Mouse (Mus musculus) effector memory CD4-positive, alpha-beta T cell, adult 7 months (primary cell): ENCODE results near the gene Fcna. TPM values are rescaled to one million over a fixed set of nuclear protein-coding genes. Genes with fewer than 3 reads are reported as not detected.

ENCODE experiments used
- polyA plus RNA-seq: library from polyadenylated mRNA; unstranded; fragments of 100-300 nt; shearing (Covaris generic); gene quantifications from one replicate; pipeline ENCODE4 v1.2.1, GENCODE M21; 2017

Fcna gene
- polyA plus RNA-seq = not detected

DNA sequence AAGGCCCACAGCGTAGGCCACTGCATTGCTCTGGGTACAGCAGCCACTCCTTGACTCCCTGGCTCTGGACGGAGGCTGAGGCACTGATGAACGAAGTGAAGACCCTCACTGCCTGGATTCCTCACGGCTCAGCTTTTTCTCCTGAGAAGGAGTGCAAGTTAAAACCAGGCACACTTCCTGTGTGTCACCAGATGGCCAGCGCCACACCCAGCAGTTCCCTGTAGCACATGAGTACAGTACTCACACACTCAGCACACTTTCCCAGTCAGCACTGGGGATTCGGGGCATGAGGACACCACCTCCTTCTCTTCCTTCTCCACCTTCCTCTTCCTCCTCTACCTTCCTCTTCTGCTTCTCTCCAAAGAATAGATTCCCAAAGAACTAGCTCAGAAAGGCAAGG is at the start of gene Fcna:
TSS of gene Fcna (minus strand) at position 220 of the 400 bp plus-strand sequence.

DNA sequence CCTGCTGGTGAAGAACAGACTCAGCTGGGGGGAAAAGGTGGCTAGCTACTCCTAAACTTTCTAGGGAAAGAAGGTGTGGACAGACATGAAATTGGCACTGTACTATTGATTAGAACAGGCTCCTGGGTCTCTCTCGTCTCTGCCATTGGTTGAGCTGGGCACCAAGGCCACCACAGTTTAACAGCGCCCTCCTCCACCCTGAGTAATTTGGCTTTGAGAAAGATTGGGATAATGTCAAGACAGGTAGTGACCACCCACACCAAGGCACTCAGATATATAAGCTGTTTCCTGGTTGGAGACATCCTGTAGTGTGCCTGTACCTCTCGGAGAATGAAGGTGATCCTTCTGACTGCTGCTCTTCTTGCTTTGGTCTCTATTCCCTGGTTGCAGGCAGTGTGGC is 48.7 kb upstream of the Fcna start, which contains the start of gene Lcn6:
TSS of gene Lcn6 (plus strand) at position 301 of the 400 bp plus-strand sequence.

GRCm38 (mm10) chr2:25657652-25658051 is 29.8 kb upstream of the Fcna start, which contains the start of gene Lcn5:
TSS of gene Lcn5 (plus strand) at chr2:25657952.

GRCm38 (mm10) chr2:25652902-25653301 is 25.1 kb upstream of the Fcna start, which contains the start of gene Lcn8:
TSS of gene Lcn8 (plus strand) at chr2:25653120.

DNA sequence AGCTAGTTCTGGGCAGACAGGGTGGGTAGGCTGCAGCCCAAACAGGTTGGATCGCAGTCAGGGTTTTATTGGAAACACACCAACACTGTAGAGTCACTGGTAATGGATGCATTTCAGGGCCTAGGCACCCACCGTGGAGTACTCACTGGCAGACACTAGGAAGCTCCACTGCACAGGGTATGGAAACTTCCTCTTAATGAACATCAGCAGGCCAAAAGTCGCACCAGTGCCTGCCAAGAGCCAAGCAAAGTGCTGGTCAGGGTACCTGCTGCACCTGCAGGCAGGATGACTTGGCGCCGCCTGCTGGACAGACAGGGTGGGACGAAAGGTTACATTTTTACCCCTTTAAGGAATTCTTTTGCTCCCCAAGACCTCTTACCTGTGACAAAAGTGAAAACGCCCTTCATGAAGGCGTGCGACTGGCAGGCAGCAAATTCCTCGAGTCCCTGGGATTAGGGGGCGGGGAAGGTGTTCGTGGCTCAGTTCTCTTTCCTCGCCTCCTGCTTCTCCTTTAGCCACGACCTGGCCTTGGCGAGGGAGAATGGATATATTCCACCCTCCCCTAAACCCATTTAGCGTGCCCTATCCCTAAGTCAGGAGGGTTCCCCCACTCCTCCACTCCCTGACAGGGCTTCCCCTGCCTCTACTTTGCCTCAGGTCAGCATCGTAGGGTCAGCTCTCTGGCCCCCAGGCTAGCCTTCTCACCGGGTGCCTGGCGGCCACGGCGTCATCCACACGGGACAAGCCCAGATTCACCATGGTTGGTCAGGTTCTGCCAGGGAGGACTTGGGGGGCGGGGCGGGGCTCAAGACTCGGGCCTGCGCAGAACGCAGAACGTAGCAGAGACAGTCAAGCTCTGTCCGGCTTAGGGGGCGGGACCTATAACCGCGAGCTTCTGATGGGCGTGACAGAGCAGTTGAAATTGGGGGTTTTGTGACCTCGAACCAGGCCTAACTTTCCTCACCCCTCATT is 6.3 kb downstream of the Fcna start, which contains the start of gene Tmem141:
TSS of gene Tmem141 (minus strand) at position 777 of the 972 bp plus-strand sequence.

DNA sequence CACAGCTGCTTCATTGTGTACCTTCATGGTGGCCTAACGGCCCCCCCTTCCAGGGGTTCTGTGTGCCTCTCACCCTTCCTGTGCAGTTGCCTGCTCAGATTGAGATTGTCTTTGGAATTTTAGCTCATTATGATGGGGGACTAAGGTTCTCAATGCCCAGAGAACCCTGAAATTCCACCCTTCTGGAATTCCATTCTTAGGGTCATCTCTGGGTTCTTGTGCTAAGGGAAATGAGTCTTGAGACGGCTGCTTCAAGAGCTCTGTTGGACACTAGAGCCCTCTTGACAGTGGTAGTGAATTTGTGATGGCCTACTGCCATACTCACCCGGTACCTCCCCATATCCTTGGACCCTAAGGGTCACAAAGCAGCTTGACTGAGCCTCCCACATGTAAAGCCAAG is 10.3 kb downstream of the Fcna start, which contains the start of gene Ccdc183:
TSS of gene Ccdc183 (minus strand) at position 101 of the 400 bp plus-strand sequence.

GRCm38 (mm10) chr2:25607761-25608622 is 19.8 kb downstream of the Fcna start, which contains the start of gene Rabl6:
TSS of gene Rabl6 (minus strand) at chr2:25608521.

DNA sequence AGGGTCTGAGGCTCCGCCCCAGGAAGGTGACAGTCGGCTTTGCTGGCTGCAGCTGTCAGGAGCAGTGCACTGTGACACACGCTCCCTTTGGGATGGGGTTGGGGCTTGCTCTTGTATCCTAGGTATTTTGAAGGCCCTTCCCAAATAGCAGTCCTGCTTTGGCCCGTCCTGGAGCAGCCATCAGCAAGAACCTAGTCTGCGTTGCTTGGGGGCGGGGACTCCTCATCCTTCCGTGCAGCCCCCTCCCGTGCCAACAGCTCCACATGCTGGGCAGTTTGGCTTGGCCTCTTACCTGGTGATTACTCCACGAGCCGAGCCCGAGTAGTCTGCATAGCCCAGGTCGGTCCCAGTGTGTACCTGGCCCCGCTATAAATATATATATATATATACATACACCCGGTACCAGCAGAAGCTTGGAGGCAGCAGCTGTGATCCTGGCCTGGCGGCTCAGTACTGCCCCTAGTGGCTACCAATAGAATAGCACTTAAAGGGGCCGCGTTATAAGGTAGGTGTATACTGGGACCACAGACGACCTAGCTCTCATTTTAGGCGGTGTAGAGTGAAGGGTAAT is 46.5 kb downstream of the Fcna start, which contains the start of gene Ajm1:
TSS of gene Ajm1 (minus strand) at position 464 of the 571 bp plus-strand sequence.

Other genes starting within 250 kb of the Fcna start
- not detected for gene Entpd2, start 232.2 kb downstream of the Fcna start, polyA plus RNA-seq
- 2.1 TPM for gene Npdc1, start 228.7 kb downstream of the Fcna start, polyA plus RNA-seq
- 0.26 TPM for gene Fut7, start 204.8 kb downstream of the Fcna start, polyA plus RNA-seq
- 51.3 TPM for gene Abca2, start 199.3 kb downstream of the Fcna start, polyA plus RNA-seq
- gene Clic3, start 171.2 kb downstream of the Fcna start, polyA plus RNA-seq = 1.0 TPM
- gene Paxx, start 166.9 kb downstream of the Fcna start, polyA plus RNA-seq = 50.2 TPM
- not detected for gene Ptgds, start 158.0 kb downstream of the Fcna start, polyA plus RNA-seq
- gene Lcn12, start 134.1 kb downstream of the Fcna start, polyA plus RNA-seq = not detected
- 71.7 TPM for gene Fbxw5, start 127.3 kb downstream of the Fcna start, polyA plus RNA-seq
- 4.6 TPM for gene C8g, start 126.3 kb downstream of the Fcna start, polyA plus RNA-seq
- 81.5 TPM for gene Traf2, start 81.1 kb downstream of the Fcna start, polyA plus RNA-seq
- gene Edf1, start 70.2 kb downstream of the Fcna start, polyA plus RNA-seq = 237 TPM
- gene Mamdc4, start 53.2 kb downstream of the Fcna start, polyA plus RNA-seq = 1.4 TPM
- 49.8 TPM for gene Phpt1, start 52.8 kb downstream of the Fcna start, polyA plus RNA-seq
- 1.1 TPM for gene Ajm1, start 46.3 kb downstream of the Fcna start, polyA plus RNA-seq
- gene Rabl6, start 19.5 kb downstream of the Fcna start, polyA plus RNA-seq = 33.1 TPM
- 0.22 TPM for gene Ccdc183, start 10.4 kb downstream of the Fcna start, polyA plus RNA-seq
- gene Tmem141, start 6.0 kb downstream of the Fcna start, polyA plus RNA-seq = 4.9 TPM
- gene Lcn8, start 25.1 kb upstream of the Fcna start, polyA plus RNA-seq = not detected
- not detected for gene Lcn5, start 29.9 kb upstream of the Fcna start, polyA plus RNA-seq
- not detected for gene Lcn6, start 48.8 kb upstream of the Fcna start, polyA plus RNA-seq
- gene Lcn10, start 54.7 kb upstream of the Fcna start, polyA plus RNA-seq = 0.46 TPM
- not detected for gene Obp2a, start 72.0 kb upstream of the Fcna start, polyA plus RNA-seq
- gene Bmyc, start 78.7 kb upstream of the Fcna start, polyA plus RNA-seq = 23.6 TPM
- not detected for gene Obp2b, start 109.0 kb upstream of the Fcna start, polyA plus RNA-seq
- gene Lcn3, start 137.5 kb upstream of the Fcna start, polyA plus RNA-seq = not detected
- not detected for gene Lcn11, start 149.0 kb upstream of the Fcna start, polyA plus RNA-seq
- not detected for gene Gm13539, start 154.2 kb upstream of the Fcna start, polyA plus RNA-seq
- gene Glt6d1, start 187.8 kb upstream of the Fcna start, polyA plus RNA-seq = 0.73 TPM
- not detected for gene Lcn9, start 195.1 kb upstream of the Fcna start, polyA plus RNA-seq
- gene Sohlh1, start 219.2 kb upstream of the Fcna start, polyA plus RNA-seq = not detected
- gene Kcnt1, start 235.7 kb upstream of the Fcna start, polyA plus RNA-seq = 0.15 TPM